Mouse (Mus musculus): ENCODE results near the gene Zbtb16. TPM values are rescaled to one million over a fixed set of nuclear protein-coding genes. Genes with fewer than 3 reads are reported as not detected.

Gene Zbtb16
- polyA plus RNA-seq, 1 experiment from 2014 or later = 7.0 TPM

DNA sequence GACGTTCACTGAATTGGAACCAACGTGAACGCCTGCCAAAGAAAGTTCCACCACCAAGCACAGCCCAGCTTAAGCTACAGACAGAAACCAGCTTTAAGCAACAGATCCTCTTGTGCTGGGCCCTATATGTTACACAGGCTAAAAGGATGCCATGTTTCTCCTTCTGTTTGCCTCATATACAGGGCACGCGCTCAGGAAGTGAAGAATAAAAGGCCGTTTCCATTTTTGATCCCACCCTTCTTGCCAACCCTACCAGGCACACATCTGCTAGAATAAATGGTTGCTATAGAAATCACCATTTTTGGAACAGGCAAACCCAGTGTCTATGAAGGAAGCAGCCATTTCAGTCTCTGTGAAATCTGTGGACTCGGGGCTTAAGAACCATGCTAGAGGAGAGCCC, 59.8 kb downstream of the Zbtb16 start:
- no peaks in the 10 kb centered on the region for H3K36me3 ChIP-seq
- 82% methylated on average over 7 of the region's 7 CpGs for WGBS
- H3K4me1 ChIP-seq = no peaks in the 10 kb centered on the region; the same call in 1 of the 2 replicates
- no peak for ATAC-seq (ENCODE audit: borderline replicate concordance, extremely low read depth, low FRiP score, low TSS enrichment)
- no peak overlapping the region for H3K4me3 ChIP-seq
- H3K27ac ChIP-seq = no peak overlapping the region
- H3K9ac ChIP-seq = no peak overlapping the region
- peaks cover 3% of the 10 kb centered on the region; the same call in 1 of the 2 replicates for H3K27me3 ChIP-seq
- no peak overlapping the region for H3K4me2 ChIP-seq
- H3K9me3 ChIP-seq = no peaks in the 10 kb centered on the region

- H3K4me1 ChIP-seq = no peaks in the 10 kb centered on the region; the same call in 1 of the 2 replicates
- no peak overlapping the region for H3K4me2 ChIP-seq
- no peak overlapping the region for H3K9ac ChIP-seq
- H3K27ac ChIP-seq = no peak overlapping the region
- no peak overlapping the region for H3K4me3 ChIP-seq
- ATAC-seq (ENCODE audit: borderline replicate concordance, extremely low read depth, low FRiP score, low TSS enrichment) = no peak
- H3K9me3 ChIP-seq = no peaks in the 10 kb centered on the region
- no peaks in the 10 kb centered on the region; the same call in 1 of the 2 replicates for H3K27me3 ChIP-seq
- WGBS = 45% methylated on average over 2 of the region's 2 CpGs
- no peaks in the 10 kb centered on the region for H3K36me3 ChIP-seq
Measured at GRCm38 (mm10) chr9:48775561-48775960, 60.5 kb downstream of the Zbtb16 start.

DNA sequence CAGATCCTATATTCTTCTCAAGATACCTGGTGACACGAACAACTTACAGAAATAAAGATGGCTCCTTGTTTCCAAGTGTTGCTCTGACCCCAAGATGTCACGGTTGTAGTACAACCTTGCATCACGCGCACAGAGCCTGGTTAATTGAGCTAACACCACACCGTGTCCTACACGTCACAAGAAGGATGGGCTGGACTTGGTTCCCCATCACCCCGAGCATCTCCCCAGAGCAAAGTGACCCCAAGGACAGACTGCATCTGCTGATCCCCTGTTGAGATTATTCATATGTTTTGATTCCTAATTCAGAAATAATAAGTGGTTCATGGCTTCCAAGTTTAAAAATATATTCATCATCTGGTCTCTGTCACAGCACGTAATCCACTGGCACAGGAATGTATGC, 62.3 kb downstream of the Zbtb16 start:
- WGBS = 85% methylated on average over 8 of the region's 8 CpGs
- Histone ChIP-seq H3K4me2 (no peak overlapping the region), H3K4me1 (no peaks in the 10 kb centered on the region; the same call in 1 of the 2 replicates), H3K27ac (no peak overlapping the region), H3K27me3 (no peaks in the 10 kb centered on the region), H3K9me3 (no peaks in the 10 kb centered on the region), H3K36me3 (no peaks in the 10 kb centered on the region), H3K9ac (no peak overlapping the region), H3K4me3 (no peak overlapping the region)
- no peak for ATAC-seq (ENCODE audit: borderline replicate concordance, extremely low read depth, low FRiP score, low TSS enrichment)

- no peaks in the 10 kb centered on the region for H3K27me3 ChIP-seq
- WGBS = 63% methylated on average over 6 of the region's 6 CpGs
- H3K4me2 ChIP-seq = no peak overlapping the region
- H3K36me3 ChIP-seq = no peaks in the 10 kb centered on the region
- no peak overlapping the region for H3K9ac ChIP-seq
- H3K4me1 ChIP-seq = no peaks in the 10 kb centered on the region; the same call in 1 of the 2 replicates
- ATAC-seq (ENCODE audit: borderline replicate concordance, extremely low read depth, low FRiP score, low TSS enrichment) = no peak
- no peaks in the 10 kb centered on the region for H3K9me3 ChIP-seq
- H3K27ac ChIP-seq = no peak overlapping the region
- H3K4me3 ChIP-seq = no peak overlapping the region
Measured at GRCm38 (mm10) chr9:48773130-48773529, 62.9 kb downstream of the Zbtb16 start.

GRCm38 (mm10) chr9:48771504-48771903, 64.5 kb downstream of the Zbtb16 start:
- Histone ChIP-seq H3K27me3 (no peaks in the 10 kb centered on the region), H3K4me3 (no peak overlapping the region), H3K9ac (no peak overlapping the region), H3K27ac (no peak overlapping the region), H3K4me2 (no peak overlapping the region), H3K9me3 (no peaks in the 10 kb centered on the region), H3K4me1 (no peaks in the 10 kb centered on the region; the same call in 1 of the 2 replicates), H3K36me3 (no peaks in the 10 kb centered on the region)
- 80% methylated on average over 6 of the region's 6 CpGs for WGBS
- ATAC-seq (ENCODE audit: borderline replicate concordance, extremely low read depth, low FRiP score, low TSS enrichment) = no peak

GRCm38 (mm10) chr9:48768965-48769364, 67.1 kb downstream of the Zbtb16 start:
- Histone ChIP-seq H3K9ac (no peak overlapping the region), H3K27me3 (no peaks in the 10 kb centered on the region), H3K27ac (no peak overlapping the region), H3K4me3 (no peak overlapping the region), H3K36me3 (no peaks in the 10 kb centered on the region), H3K9me3 (no peaks in the 10 kb centered on the region), H3K4me1 (peaks cover 5% of the 10 kb centered on the region; the same call in 1 of the 2 replicates), H3K4me2 (no peak overlapping the region)
- no peak for ATAC-seq (ENCODE audit: borderline replicate concordance, extremely low read depth, low FRiP score, low TSS enrichment)
- 69% methylated on average over 4 of the region's 4 CpGs for WGBS

DNA sequence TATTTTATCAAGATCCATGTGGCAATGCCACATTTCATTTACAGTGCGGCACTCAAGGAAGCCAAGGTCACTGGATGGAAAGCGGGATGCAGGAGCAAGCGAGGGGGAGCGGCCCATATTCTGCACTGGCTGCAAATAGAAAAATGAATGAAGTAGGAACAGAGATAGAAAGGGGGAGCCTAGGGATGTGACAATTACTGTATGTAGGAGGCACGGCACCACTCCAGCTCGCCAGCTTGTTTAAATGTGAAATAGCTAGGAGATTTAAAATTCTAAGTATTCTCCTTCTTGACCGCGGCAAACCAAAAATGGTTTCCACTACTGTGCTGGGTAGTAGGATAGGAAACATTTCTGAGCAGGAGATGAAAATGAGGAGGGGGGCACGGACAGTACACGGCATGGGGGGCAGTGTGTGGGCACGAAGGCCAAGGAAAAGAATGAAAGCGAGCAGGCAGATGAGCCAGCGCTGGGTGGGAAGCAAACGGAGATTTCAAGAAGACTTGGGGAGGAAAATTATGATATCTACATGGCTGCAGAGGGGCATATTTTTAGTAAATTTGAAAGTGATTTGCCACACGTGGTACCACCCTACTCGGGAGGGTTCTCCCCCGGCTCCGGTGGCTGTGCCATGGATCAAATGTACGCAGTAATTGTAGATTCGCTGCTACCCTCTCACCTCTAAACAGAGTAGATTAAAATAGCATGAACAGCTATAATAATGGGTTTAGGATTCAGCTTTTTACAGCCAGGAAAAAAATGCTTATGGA, 68.2 kb downstream of the Zbtb16 start:
- no peak overlapping the region for H3K9ac ChIP-seq
- no peak for ATAC-seq (ENCODE audit: borderline replicate concordance, extremely low read depth, low FRiP score, low TSS enrichment)
- H3K27ac ChIP-seq = no peak overlapping the region
- no peaks in the 10 kb centered on the region for H3K36me3 ChIP-seq
- no peaks in the 10 kb centered on the region for H3K9me3 ChIP-seq
- peaks cover 5% of the 10 kb centered on the region; the same call in 1 of the 2 replicates for H3K4me1 ChIP-seq
- H3K4me2 ChIP-seq = no peak overlapping the region
- H3K4me3 ChIP-seq = no peak overlapping the region
- 0 out of 2 replicates have a peak, but pooled peaks cover 3% of the 10 kb centered on the region for H3K27me3 ChIP-seq
- 89% methylated on average over 20 of the region's 20 CpGs for WGBS

GRCm38 (mm10) chr9:48765927-48766326, 70.1 kb downstream of the Zbtb16 start:
- no peaks in the 10 kb centered on the region for H3K9me3 ChIP-seq
- peaks cover 20% of the 10 kb centered on the region for H3K4me1 ChIP-seq
- H3K27me3 ChIP-seq = 0 out of 2 replicates have a peak, but pooled peaks cover 3% of the 10 kb centered on the region
- H3K27ac ChIP-seq = no peak overlapping the region
- H3K4me2 ChIP-seq = no peak overlapping the region
- H3K36me3 ChIP-seq = no peaks in the 10 kb centered on the region
- H3K4me3 ChIP-seq = no peak overlapping the region
- ATAC-seq (ENCODE audit: borderline replicate concordance, extremely low read depth, low FRiP score, low TSS enrichment) = no peak
- no peak overlapping the region for H3K9ac ChIP-seq

- no peak for ATAC-seq (ENCODE audit: borderline replicate concordance, extremely low read depth, low FRiP score, low TSS enrichment)
- no peaks in the 10 kb centered on the region for H3K36me3 ChIP-seq
- 86% methylated on average over 5 of the region's 5 CpGs for WGBS
- H3K4me3 ChIP-seq = no peak overlapping the region
- H3K9me3 ChIP-seq = no peaks in the 10 kb centered on the region
- no peak overlapping the region for H3K9ac ChIP-seq
- H3K4me1 ChIP-seq = peaks cover 36% of the 10 kb centered on the region
- no peak overlapping the region for H3K27ac ChIP-seq
- no peak overlapping the region for H3K4me2 ChIP-seq
- 0 out of 2 replicates have a peak, but pooled peaks cover 3% of the 10 kb centered on the region for H3K27me3 ChIP-seq
Measured at GRCm38 (mm10) chr9:48764311-48764710, 71.7 kb downstream of the Zbtb16 start.

GRCm38 (mm10) chr9:48761732-48762637, 74.0 kb downstream of the Zbtb16 start:
- no peak overlapping the region for H3K4me3 ChIP-seq
- H3K9me3 ChIP-seq = no peaks in the 10 kb centered on the region
- H3K4me1 ChIP-seq = peaks cover 55% of the 10 kb centered on the region
- WGBS = 77% methylated on average over 14 of the region's 14 CpGs
- no peaks in the 10 kb centered on the region for H3K36me3 ChIP-seq
- H3K27me3 ChIP-seq = 0 out of 2 replicates have a peak, but pooled peaks cover 3% of the 10 kb centered on the region
- peak overlapping the region; percentile 91 for H3K27ac ChIP-seq
- ATAC-seq (ENCODE audit: borderline replicate concordance, extremely low read depth, low FRiP score, low TSS enrichment) = no peak
- H3K9ac ChIP-seq = no peak overlapping the region
- no peak overlapping the region for H3K4me2 ChIP-seq

DNA sequence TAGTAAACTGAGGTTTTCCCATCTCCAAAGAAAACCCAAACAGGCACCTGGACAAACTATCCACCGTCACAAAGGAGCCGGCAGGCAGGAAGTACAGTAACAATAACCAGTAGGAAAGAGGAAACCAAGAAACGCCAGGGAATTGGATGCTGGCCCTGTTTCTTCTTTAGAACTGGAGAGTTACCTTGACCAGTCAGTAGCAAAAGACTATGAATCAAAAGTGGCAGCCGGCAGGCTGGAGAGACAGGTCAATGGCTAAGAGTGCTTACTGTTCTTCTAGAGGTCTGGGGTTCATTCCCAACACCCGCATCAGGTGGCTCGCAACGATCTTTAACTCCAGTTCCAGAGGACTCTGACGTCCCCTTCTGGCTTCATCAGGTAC, 74.9 kb downstream of the Zbtb16 start:
- H3K27ac ChIP-seq = peak overlapping the region; percentile 91
- no peak overlapping the region for H3K4me3 ChIP-seq
- H3K27me3 ChIP-seq = 0 out of 2 replicates have a peak, but pooled peaks cover 3% of the 10 kb centered on the region
- H3K9ac ChIP-seq = no peak overlapping the region
- no peaks in the 10 kb centered on the region for H3K36me3 ChIP-seq
- H3K4me1 ChIP-seq = peaks cover 58% of the 10 kb centered on the region
- H3K9me3 ChIP-seq = no peaks in the 10 kb centered on the region
- no peak overlapping the region for H3K4me2 ChIP-seq
- ATAC-seq (ENCODE audit: borderline replicate concordance, extremely low read depth, low FRiP score, low TSS enrichment) = no peak
- WGBS = 48% methylated on average over 8 of the region's 8 CpGs
